Mouse (Mus musculus) heart, postnatal 36 days (tissue): ENCODE data around the gene Slc9a2. TPM values are rescaled to one million over a fixed set of nuclear protein-coding genes. Genes with fewer than 3 reads are reported as not detected.

ENCODE experiments used
- total RNA-seq, 2 experiments: library from RNA; stranded (reverse); gene quantifications; 2 replicates each; pipeline ENCODE4 v1.2.3; 2021

Slc9a2 gene
- total RNA-seq, 2 experiments from 2014 or later = 1.2 to 1.7 TPM

Other genes with a start within 250 kb of the Slc9a2 start
- 1 to 10 TPM in 1 of 2 experiments, under 1 TPM in 1; 0.81 to 1.3 TPM for gene Il18r1, start 215.0 kb upstream of the Slc9a2 start, total RNA-seq
- gene Il18rap, start 165.2 kb upstream of the Slc9a2 start, total RNA-seq = not detected
- gene Slc9a4, start 100.5 kb upstream of the Slc9a2 start, total RNA-seq = under 1 TPM; 0.14 to 0.19 TPM
- 1 to 10 TPM in 1 of 2 experiments, under 1 TPM in 1; 0.78 to 1.1 TPM for gene Mfsd9, start 110.1 kb downstream of the Slc9a2 start, total RNA-seq
- gene Tmem182, start 125.0 kb downstream of the Slc9a2 start, total RNA-seq = 100 to 1,000 TPM; 161 to 172 TPM